Mouse (Mus musculus) intestine, postnatal 0 days (tissue): Measurements from ENCODE around the gene Arx. TPM values are rescaled to one million over a fixed set of nuclear protein-coding genes. Genes with fewer than 3 reads are reported as not detected.

Source experiments
- ATAC-seq: fragments of 200-750 bp; cut with Nextera tagmentation; 2 replicates; pipeline ENCODE4 v1.8.0; 2017; ENCODE audit warnings: mild to moderate bottlenecking, moderate TSS enrichment, moderate library complexity
- H3K27ac ChIP-seq: fragments of 300-500 bp; sonication (generic); 2 replicates; pipeline ENCODE4 v1.5.1; 2014; ENCODE audit warnings: mild to moderate bottlenecking, low read depth, low read length, moderate library complexity
- H3K27me3 ChIP-seq: fragments of 300-500 bp; sonication (generic); replicated peaks from 2 replicates; pipeline ENCODE4 v1.6.1; 2014; ENCODE audit warnings: low read length, mixed read lengths; ENCODE audit not compliant: control insufficient read depth, insufficient read depth
- H3K36me3 ChIP-seq: fragments of 300-500 bp; sonication (generic); 2 replicates; pipeline ENCODE4 v1.6.1; 2014; ENCODE audit warnings: mild to moderate bottlenecking, moderate library complexity; ENCODE audit not compliant: control insufficient read depth, insufficient read depth
- H3K4me1 ChIP-seq: fragments of 300-500 bp; sonication (generic); replicated peaks from 2 replicates; pipeline ENCODE4 v1.6.1; 2014; ENCODE audit warnings: antibody characterized with exemption, low read length, mixed read lengths; ENCODE audit not compliant: control insufficient read depth, insufficient read depth
- H3K4me2 ChIP-seq: fragments of 300-500 bp; sonication (generic); replicated peaks from 2 replicates; pipeline ENCODE4 v1.6.1; 2014; ENCODE audit warnings: low read depth, mild to moderate bottlenecking, moderate library complexity
- H3K4me3 ChIP-seq: fragments of 300-500 bp; sonication (generic); 2 replicates; pipeline ENCODE4 v1.5.1; 2014; ENCODE audit warnings: low read depth, low read length
- H3K9ac ChIP-seq: fragments of 300-500 bp; sonication (generic); 2 replicates; pipeline ENCODE4 v1.6.1; 2014; ENCODE audit warnings: mild to moderate bottlenecking, low read depth, low read length
- H3K9me3 ChIP-seq: fragments of 300-500 bp; sonication (generic); 2 replicates; pipeline ENCODE4 v1.6.1; 2016; ENCODE audit warnings: mixed run types; ENCODE audit not compliant: control insufficient read depth
- CTCF ChIP-seq: sonication (generic); IDR thresholded peaks from 2 replicates; pipeline ENCODE4 v1.5.1; 2016; ENCODE audit warnings: low read depth, mild to moderate bottlenecking, control low read depth, antibody characterized with exemption, moderate library complexity
- WGBS: fragments of 180-500 bp; shearing (Covaris S2); extraction: QIAGEN DNeasy Blood & Tissue Kit; methylation state at CpG from one replicate; pipeline ENCODE4 v1.1.7; 2014; 5-methylcytosine and 5-hydroxymethylcytosine counted together
- polyA plus RNA-seq: library from polyadenylated mRNA; unstranded; fragments of >200 nt; fragmentation: Nextera tagmentation; extraction: Ambion mirVana; gene quantifications from 2 replicates; pipeline ENCODE4 v1.2.1, GENCODE M21; 2015

Gene Arx
- 0.14 and 0.42 TPM in 2 replicates for polyA plus RNA-seq

DNA sequence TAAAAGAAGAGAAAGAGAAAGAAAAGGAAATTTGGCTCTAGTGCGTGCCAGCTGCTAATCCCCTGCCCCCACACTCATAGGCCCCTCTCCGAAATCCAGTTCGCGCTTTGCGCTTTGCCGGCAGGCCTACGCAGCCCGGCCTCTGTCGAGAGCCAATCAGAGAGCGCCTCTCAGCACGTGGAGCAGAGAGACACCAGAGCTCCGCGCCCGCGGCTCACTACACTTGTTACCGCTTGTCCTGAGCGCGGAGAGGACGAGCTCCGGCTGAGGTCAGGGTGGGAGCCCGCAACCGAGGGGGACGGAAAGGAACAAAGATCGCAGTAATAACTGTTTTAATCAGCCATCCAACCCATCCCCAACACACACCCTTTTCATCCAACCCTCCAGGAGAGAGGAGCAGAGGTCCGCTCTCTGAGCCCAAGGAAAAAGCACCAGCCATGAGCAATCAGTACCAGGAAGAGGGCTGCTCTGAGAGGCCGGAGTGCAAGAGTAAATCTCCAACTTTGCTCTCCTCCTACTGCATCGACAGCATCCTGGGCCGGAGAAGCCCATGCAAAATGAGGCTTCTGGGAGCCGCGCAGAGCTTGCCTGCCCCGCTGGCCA lies at the start of gene Arx:
Arx (plus strand) TSS at position 155 of the 603 bp plus-strand sequence.
- Histone ChIP-seq H3K27ac (no peak within 1 kb of the TSS), H3K9me3 (0 out of 2 replicates have a peak, but pooled peaks cover 3% of the 10 kb centered on the region), H3K9ac (no peak within 1 kb of the TSS), H3K4me1 (no peaks in the 10 kb centered on the region), H3K4me3 (no peak within 1 kb of the TSS; the same call in 1 of the 2 replicates), H3K36me3 (no peaks in the 10 kb centered on the region), H3K4me2 (no peak within 1 kb of the TSS), H3K27me3 (peaks cover 63% of the 10 kb centered on the region)
- ATAC-seq, result peak; percentile 69
- 20% methylated on average over 31 of the region's 31 CpGs for WGBS
- no peak for TF ChIP-seq CTCF

DNA sequence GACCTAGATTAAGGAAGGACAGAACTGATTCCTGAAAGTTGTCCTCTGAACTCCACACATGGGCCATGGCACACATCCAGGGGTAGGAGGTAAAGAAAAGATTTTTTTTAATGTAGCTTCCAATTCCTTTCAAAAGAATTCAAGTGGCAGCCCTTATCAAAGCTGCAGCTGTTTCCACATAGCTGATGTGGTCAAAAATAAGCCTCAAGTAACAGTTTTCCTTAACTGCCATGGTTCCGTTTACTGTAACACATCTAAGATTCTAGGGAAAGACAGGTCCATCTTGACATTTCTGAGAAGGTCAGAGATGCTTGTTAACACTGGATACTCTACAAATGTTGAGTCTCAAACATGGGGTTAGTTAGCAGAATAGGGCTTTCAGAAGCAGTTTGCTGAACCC lies 34.9 kb upstream of the Arx start:
- no peak for ATAC-seq
- H3K4me1 ChIP-seq, result no peaks in the 10 kb centered on the region
- no peak for TF ChIP-seq CTCF
- H3K27me3 ChIP-seq, result no peaks in the 10 kb centered on the region
- H3K9ac ChIP-seq, result no peak overlapping the region
- H3K4me2 ChIP-seq, result no peak overlapping the region
- H3K27ac ChIP-seq, result no peak overlapping the region
- no peak overlapping the region for H3K4me3 ChIP-seq
- no peaks in the 10 kb centered on the region for H3K36me3 ChIP-seq
- WGBS, result 77% methylated on average over 1 of the region's 1 CpGs
- no peaks in the 10 kb centered on the region for H3K9me3 ChIP-seq

DNA sequence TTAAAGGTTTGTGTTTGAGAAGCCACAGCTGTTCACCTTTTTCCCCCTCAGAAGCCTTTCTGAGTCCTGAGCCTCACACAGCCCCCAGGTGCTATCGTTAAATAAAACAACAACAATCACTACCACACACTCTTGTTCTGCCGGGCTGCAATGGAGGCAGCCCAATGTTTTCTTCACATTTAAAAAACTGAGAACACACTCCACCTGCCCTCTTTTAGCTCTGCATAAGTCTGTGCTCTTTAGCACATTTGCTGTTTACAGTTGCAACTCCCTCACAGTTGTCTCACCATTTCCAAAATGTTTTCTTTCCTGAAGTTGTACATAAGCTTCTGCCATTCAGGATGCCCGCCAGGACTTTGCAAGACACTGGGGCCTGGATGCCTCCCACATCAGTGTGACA lies 10.6 kb upstream of the Arx start:
- 50% methylated on average over 3 of the region's 3 CpGs for whole genome bisulfite sequencing
- Histone ChIP-seq H3K36me3 (no peaks in the 10 kb centered on the region), H3K4me3 (no peak overlapping the region), H3K4me2 (no peak overlapping the region), H3K9ac (no peak overlapping the region), H3K27ac (no peak overlapping the region), H3K27me3 (peaks cover 18% of the 10 kb centered on the region), H3K9me3 (no peaks in the 10 kb centered on the region), H3K4me1 (no peaks in the 10 kb centered on the region)
- ATAC-seq, result no peak
- no peak for TF ChIP-seq CTCF

DNA sequence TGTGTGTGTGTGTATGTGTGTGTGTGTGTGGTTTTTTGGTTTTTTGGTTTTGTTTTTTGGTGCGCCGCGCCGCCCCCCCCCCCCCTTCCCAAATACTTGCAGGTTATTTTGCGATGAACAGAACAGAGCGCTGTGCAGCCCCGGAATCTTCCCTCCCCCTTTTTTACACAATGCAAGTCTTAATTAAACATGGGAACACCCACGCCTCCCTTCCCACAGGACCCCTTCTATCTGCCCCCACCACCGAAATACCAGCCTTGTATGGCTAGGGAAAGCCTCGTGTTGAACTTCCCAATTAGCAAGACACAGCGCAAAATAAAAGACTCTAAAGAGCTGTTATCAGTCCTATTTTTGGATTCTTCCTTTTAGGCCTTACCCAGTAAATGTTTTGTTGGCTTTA lies 6.3 kb upstream of the Arx start:
- H3K36me3 ChIP-seq, result no peaks in the 10 kb centered on the region
- ATAC-seq, result no peak
- H3K4me2 ChIP-seq, result no peak overlapping the region
- no peak overlapping the region for H3K9ac ChIP-seq
- no peaks in the 10 kb centered on the region for H3K4me1 ChIP-seq
- peaks cover 47% of the 10 kb centered on the region for H3K27me3 ChIP-seq
- 35% methylated on average over 11 of the region's 11 CpGs for WGBS
- no peak for TF ChIP-seq CTCF
- H3K4me3 ChIP-seq, result no peak overlapping the region
- H3K9me3 ChIP-seq, result no peaks in the 10 kb centered on the region
- H3K27ac ChIP-seq, result no peak overlapping the region

DNA sequence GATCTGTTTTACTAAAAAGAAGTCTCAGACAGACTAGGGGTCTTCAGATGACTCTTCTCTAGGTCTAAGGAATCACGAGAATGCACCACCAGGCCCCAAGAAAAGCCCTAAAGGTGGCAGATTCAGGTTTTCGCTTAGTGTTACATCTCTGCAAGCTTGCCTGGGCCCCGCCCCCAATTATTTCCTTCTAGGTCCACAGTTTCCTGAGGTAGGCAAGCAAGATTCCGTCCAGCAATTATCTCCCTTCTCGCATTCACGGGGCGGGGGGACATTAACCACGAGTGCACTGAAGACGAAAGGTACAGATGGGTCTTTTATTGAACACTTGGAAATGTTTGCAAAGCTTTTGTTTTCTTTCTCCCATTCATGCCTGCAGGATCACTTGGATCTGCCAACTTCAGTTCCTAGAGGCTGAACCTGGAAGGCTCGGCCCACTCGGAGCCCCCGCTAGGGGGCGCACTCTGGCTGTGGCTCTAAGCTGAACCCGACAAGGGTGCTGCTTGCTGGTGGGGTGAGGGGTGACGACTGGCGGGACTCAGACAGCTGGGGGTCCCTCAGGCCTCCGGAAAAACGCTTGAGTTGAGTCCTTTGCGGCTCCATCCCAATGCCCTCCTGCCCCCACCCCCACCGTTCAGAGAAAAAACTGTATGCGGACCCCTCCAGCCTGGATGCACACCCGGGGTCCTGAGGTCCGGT lies 5.1 kb upstream of the Arx start:
- Histone ChIP-seq H3K4me3 (peak overlapping the region; percentile 5; the same call in 1 of the 2 replicates), H3K36me3 (no peaks in the 10 kb centered on the region), H3K4me1 (no peaks in the 10 kb centered on the region), H3K9me3 (no peaks in the 10 kb centered on the region), H3K27me3 (peaks cover 57% of the 10 kb centered on the region), H3K4me2 (peak overlapping the region; percentile 18; the same call in 1 of the 2 replicates), H3K27ac (no peak overlapping the region), H3K9ac (no peak overlapping the region)
- ATAC-seq, result no peak
- 21% methylated on average over 23 of the region's 23 CpGs for WGBS
- peak; percentile 71 for TF ChIP-seq CTCF

DNA sequence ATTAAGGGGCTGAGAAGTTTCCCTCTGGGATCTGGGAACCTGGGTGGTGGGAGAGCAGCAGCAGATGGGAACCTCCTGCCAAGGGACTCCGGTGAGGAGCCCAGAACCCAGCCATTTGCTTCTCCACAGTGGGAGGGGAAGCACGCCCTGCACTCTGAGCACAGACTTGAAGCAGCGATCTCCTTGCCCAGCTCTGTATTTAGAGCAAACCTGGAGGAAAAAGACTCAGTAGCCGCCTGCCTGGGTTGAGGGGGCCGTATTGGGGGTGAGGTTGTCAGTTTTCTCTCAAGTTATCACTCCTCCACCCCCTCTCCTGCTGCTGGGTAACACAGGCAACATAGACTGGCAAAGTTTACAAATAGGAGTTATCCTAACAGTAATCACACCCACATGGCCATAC lies 4.5 kb upstream of the Arx start:
- Histone ChIP-seq H3K4me2 (no peak overlapping the region; the same call in 1 of the 2 replicates), H3K9me3 (0 out of 2 replicates have a peak, but pooled peaks cover 2% of the 10 kb centered on the region), H3K9ac (no peak overlapping the region), H3K27me3 (peaks cover 60% of the 10 kb centered on the region), H3K36me3 (no peaks in the 10 kb centered on the region), H3K4me3 (0 out of 2 replicates have a peak overlapping the region, but pooled peaks have one; percentile 5), H3K27ac (no peak overlapping the region), H3K4me1 (no peaks in the 10 kb centered on the region)
- no peak for ATAC-seq
- TF ChIP-seq CTCF, result no peak
- 26% methylated on average over 5 of the region's 5 CpGs for WGBS
